Mouse (Mus musculus): ENCODE measurements around the gene Noxred1. TPM values are rescaled to one million over a fixed set of nuclear protein-coding genes. Genes with fewer than 3 reads are reported as not detected.

The Noxred1 gene
- polyA plus RNA-seq, 1 experiment = not detected

- Histone ChIP-seq H3K4me3 (replicated peaks; ENCODE audit: control insufficient read depth, low read depth, low read length) (no peak overlapping the region), H3K4me1 (ENCODE audit: control insufficient read depth, insufficient read depth, low read length) (no peaks in the 10 kb centered on the region; the same call in 1 of the 2 replicates), H3K27ac (ENCODE audit: control insufficient read depth, insufficient read depth, low read depth, low read length, poor library complexity) (no peak overlapping the region)
- TF ChIP-seq POLR2A (IDR thresholded peaks at IDR 0.05; ENCODE audit: borderline replicate concordance, control insufficient read depth, low read depth, low read length) (no peak), CTCF (IDR thresholded peaks at IDR 0.05; ENCODE audit: control insufficient read depth, insufficient read depth, low read length) (no peak)
- 59% methylated on average over 6 of the region's 6 CpGs for WGBS
Observed at GRCm38 (mm10) chr12:87198792-87199191, 39.7 kb downstream of the Noxred1 start.

GRCm38 (mm10) chr12:87196310-87196709, 42.2 kb downstream of the Noxred1 start:
- Histone ChIP-seq H3K27ac (ENCODE audit: control insufficient read depth, insufficient read depth, low read depth, low read length, poor library complexity) (no peak overlapping the region), H3K4me3 (replicated peaks; ENCODE audit: control insufficient read depth, low read depth, low read length) (no peak overlapping the region), H3K4me1 (ENCODE audit: control insufficient read depth, insufficient read depth, low read length) (peaks cover 2% of the 10 kb centered on the region; the same call in 1 of the 2 replicates)
- TF ChIP-seq POLR2A (IDR thresholded peaks at IDR 0.05; ENCODE audit: borderline replicate concordance, control insufficient read depth, low read depth, low read length) = no peak
- TF ChIP-seq CTCF (IDR thresholded peaks at IDR 0.05; ENCODE audit: control insufficient read depth, insufficient read depth, low read length) = no peak

- no peak for TF ChIP-seq CTCF (IDR thresholded peaks at IDR 0.05; ENCODE audit: control insufficient read depth, insufficient read depth, low read length)
- no peak for TF ChIP-seq POLR2A (IDR thresholded peaks at IDR 0.05; ENCODE audit: borderline replicate concordance, control insufficient read depth, low read depth, low read length)
- WGBS = 88% methylated on average over 1 of the region's 1 CpGs
- Histone ChIP-seq H3K27ac (ENCODE audit: control insufficient read depth, insufficient read depth, low read depth, low read length, poor library complexity) (no peak overlapping the region), H3K4me3 (replicated peaks; ENCODE audit: control insufficient read depth, low read depth, low read length) (no peak overlapping the region), H3K4me1 (ENCODE audit: control insufficient read depth, insufficient read depth, low read length) (peaks cover 2% of the 10 kb centered on the region; the same call in 1 of the 2 replicates)
Observed at GRCm38 (mm10) chr12:87195069-87195468, 43.5 kb downstream of the Noxred1 start.

- H3K4me1 ChIP-seq (ENCODE audit: control insufficient read depth, insufficient read depth, low read length) = peaks cover 2% of the 10 kb centered on the region; the same call in 1 of the 2 replicates
- TF ChIP-seq CTCF (IDR thresholded peaks at IDR 0.05; ENCODE audit: control insufficient read depth, insufficient read depth, low read length) = no peak
- TF ChIP-seq POLR2A (IDR thresholded peaks at IDR 0.05; ENCODE audit: borderline replicate concordance, control insufficient read depth, low read depth, low read length) = no peak
- 28% methylated on average over 3 of the region's 3 CpGs for WGBS
- no peak overlapping the region; the same call in none of the 2 replicates for H3K27ac ChIP-seq (ENCODE audit: control insufficient read depth, insufficient read depth, low read depth, low read length, poor library complexity)
- H3K4me3 ChIP-seq (replicated peaks; ENCODE audit: control insufficient read depth, low read depth, low read length) = no peak overlapping the region
Observed at GRCm38 (mm10) chr12:87193008-87193407, 45.5 kb downstream of the Noxred1 start.

GRCm38 (mm10) chr12:87177631-87178030, 60.9 kb downstream of the Noxred1 start:
- Histone ChIP-seq H3K27ac (ENCODE audit: control insufficient read depth, insufficient read depth, low read depth, low read length, poor library complexity) (no peak overlapping the region), H3K4me1 (ENCODE audit: control insufficient read depth, insufficient read depth, low read length) (no peaks in the 10 kb centered on the region), H3K4me3 (replicated peaks; ENCODE audit: control insufficient read depth, low read depth, low read length) (no peak overlapping the region)
- TF ChIP-seq POLR2A (IDR thresholded peaks at IDR 0.05; ENCODE audit: borderline replicate concordance, control insufficient read depth, low read depth, low read length) (no peak), CTCF (IDR thresholded peaks at IDR 0.05; ENCODE audit: control insufficient read depth, insufficient read depth, low read length) (no peak)
- 89% methylated on average over 4 of the region's 4 CpGs for WGBS

- TF ChIP-seq CTCF (IDR thresholded peaks at IDR 0.05; ENCODE audit: control insufficient read depth, insufficient read depth, low read length) (no peak), POLR2A (IDR thresholded peaks at IDR 0.05; ENCODE audit: borderline replicate concordance, control insufficient read depth, low read depth, low read length) (no peak)
- Histone ChIP-seq H3K27ac (ENCODE audit: control insufficient read depth, insufficient read depth, low read depth, low read length, poor library complexity) (no peak overlapping the region), H3K4me1 (ENCODE audit: control insufficient read depth, insufficient read depth, low read length) (no peaks in the 10 kb centered on the region), H3K4me3 (replicated peaks; ENCODE audit: control insufficient read depth, low read depth, low read length) (no peak overlapping the region)
- 53% methylated on average over 4 of the region's 4 CpGs for WGBS
Observed at GRCm38 (mm10) chr12:87175194-87175946, 63.2 kb downstream of the Noxred1 start.

Other genes with a start within 250 kb of the Noxred1 start
- gene Zdhhc22, start 248.3 kb downstream of the Noxred1 start, polyA plus RNA-seq (2011; ENCODE audit: insufficient read depth, insufficient read length, low replicate concordance, missing spikeins) = not detected in 2 replicates
- gene Tmem63c, start 217.4 kb downstream of the Noxred1 start, polyA plus RNA-seq (2011; ENCODE audit: insufficient read depth, insufficient read length, low replicate concordance, missing spikeins) = not detected in 2 replicates
- not detected in 2 replicates for gene Ngb, start 136.2 kb downstream of the Noxred1 start, polyA plus RNA-seq (2011; ENCODE audit: insufficient read depth, insufficient read length, low replicate concordance, missing spikeins)
- 14.7 and 25.1 TPM in 2 replicates for gene Gstz1, start 91.6 kb downstream of the Noxred1 start, polyA plus RNA-seq (2011; ENCODE audit: insufficient read depth, insufficient read length, low replicate concordance, missing spikeins)
- gene Pomt2, start 90.8 kb downstream of the Noxred1 start, polyA plus RNA-seq (2011; ENCODE audit: insufficient read depth, insufficient read length, low replicate concordance, missing spikeins) = 1.4 and 3.4 TPM in 2 replicates
- not detected in 2 replicates for gene Samd15, start 39.0 kb downstream of the Noxred1 start, polyA plus RNA-seq (2011; ENCODE audit: insufficient read depth, insufficient read length, low replicate concordance, missing spikeins)
- 2.2 and 5.0 TPM in 2 replicates for gene Tmed8, start 38.3 kb downstream of the Noxred1 start, polyA plus RNA-seq (2011; ENCODE audit: insufficient read depth, insufficient read length, low replicate concordance, missing spikeins)
- gene Vipas39, start 27.5 kb upstream of the Noxred1 start, polyA plus RNA-seq (2011; ENCODE audit: insufficient read depth, insufficient read length, low replicate concordance, missing spikeins) = 10.8 and 23.7 TPM in 2 replicates
- gene Ahsa1, start 27.7 kb upstream of the Noxred1 start, polyA plus RNA-seq (2011; ENCODE audit: insufficient read depth, insufficient read length, low replicate concordance, missing spikeins) = 49.0 and 74.4 TPM in 2 replicates
- not detected in 2 replicates for gene Ism2, start 61.0 kb upstream of the Noxred1 start, polyA plus RNA-seq (2011; ENCODE audit: insufficient read depth, insufficient read length, low replicate concordance, missing spikeins)
- gene Sptlc2, start 149.6 kb upstream of the Noxred1 start, polyA plus RNA-seq (2011; ENCODE audit: insufficient read depth, insufficient read length, low replicate concordance, missing spikeins) = 10.7 and 31.6 TPM in 2 replicates
- gene Slirp, start 205.2 kb upstream of the Noxred1 start, polyA plus RNA-seq (2011; ENCODE audit: insufficient read depth, insufficient read length, low replicate concordance, missing spikeins) = 67.6 and 160 TPM in 2 replicates
- 11.1 and 19.8 TPM in 2 replicates for gene Alkbh1, start 205.3 kb upstream of the Noxred1 start, polyA plus RNA-seq (2011; ENCODE audit: insufficient read depth, insufficient read length, low replicate concordance, missing spikeins)
- gene Snw1, start 233.5 kb upstream of the Noxred1 start, polyA plus RNA-seq (2011; ENCODE audit: insufficient read depth, insufficient read length, low replicate concordance, missing spikeins) = 30.9 and 48.6 TPM in 2 replicates

Measured in bone marrow, adult 2 months (tissue).